Mouse (Mus musculus) lung, postnatal 0 days (tissue): ENCODE results near the gene Pou1f1.

Experiments used
- CTCF ChIP-seq: IDR thresholded peaks from 2 replicates; pipeline ENCODE4 v1.5.1; 2016; ENCODE audit warnings: antibody characterized with exemption, mild to moderate bottlenecking
- EP300 ChIP-seq: IDR thresholded peaks from 2 replicates; pipeline ENCODE4 v1.6.1; 2016; ENCODE audit warnings: antibody characterized with exemption, mild to moderate bottlenecking, control low read depth

DNA sequence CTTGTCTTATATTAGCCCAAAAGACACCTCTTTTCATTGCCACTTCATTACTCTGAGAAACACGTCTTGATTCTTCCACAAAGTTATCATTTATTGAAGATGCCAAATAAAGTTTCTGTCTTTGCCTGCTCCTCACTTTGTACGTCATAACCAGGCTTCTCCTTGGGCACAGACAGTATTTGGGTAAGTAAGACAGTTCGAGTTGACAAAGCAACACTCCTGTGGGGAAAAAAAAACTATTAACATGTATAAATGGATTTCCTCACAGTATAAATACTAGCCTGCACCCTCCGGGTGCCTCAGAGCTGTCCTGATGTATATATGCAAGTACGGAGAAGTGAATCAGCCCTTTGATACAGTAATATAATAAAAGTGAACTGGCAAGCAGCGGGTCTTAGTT, at the start of gene Pou1f1:
- TF ChIP-seq CTCF (no peak), EP300 (no peak)
